Mouse (Mus musculus) stomach, postnatal 0 days (tissue): ENCODE measurements around the gene Sipa1l2. TPM values are rescaled to one million over a fixed set of nuclear protein-coding genes. Genes with fewer than 3 reads are reported as not detected.
A peak's percentile ranks its signal among the peaks of the same experiment; 100 is the strongest.

Source experiments
- ATAC-seq: fragments of 200-750 bp; cut with Nextera tagmentation; 2 replicates; pipeline ENCODE4 v1.8.0; 2017; ENCODE audit not compliant: low FRiP score, low TSS enrichment
- DNase-seq: peaks from one replicate; pipeline ENCODE4 v3.0.0-alpha.2; 2016; ENCODE audit warnings: low spot score
- H3K27ac ChIP-seq: fragments of 300-500 bp; sonication (generic); replicated peaks from 2 replicates; pipeline ENCODE4 v1.5.1; 2014; ENCODE audit warnings: mild to moderate bottlenecking, control low read depth
- H3K27me3 ChIP-seq: fragments of 300-500 bp; sonication (generic); 2 replicates; pipeline ENCODE4 v1.6.1; 2014; ENCODE audit warnings: low read length; ENCODE audit not compliant: control insufficient read depth, insufficient read depth
- H3K36me3 ChIP-seq: fragments of 300-500 bp; sonication (generic); 2 replicates; pipeline ENCODE4 v1.6.1; 2014; ENCODE audit warnings: low read length, mixed read lengths; ENCODE audit not compliant: control insufficient read depth, insufficient read depth
- H3K4me1 ChIP-seq: fragments of 300-500 bp; sonication (generic); replicated peaks from 2 replicates; pipeline ENCODE4 v1.6.1; 2014; ENCODE audit warnings: antibody characterized with exemption; ENCODE audit not compliant: control insufficient read depth, insufficient read depth
- H3K4me2 ChIP-seq: fragments of 300-500 bp; sonication (generic); replicated peaks from 2 replicates; pipeline ENCODE4 v1.6.1; 2014; ENCODE audit warnings: low read depth, mild to moderate bottlenecking, control low read depth, moderate library complexity
- H3K4me3 ChIP-seq: fragments of 300-500 bp; sonication (generic); 2 replicates; pipeline ENCODE4 v1.5.1; 2014; ENCODE audit warnings: low read depth, low read length, control low read depth
- H3K9ac ChIP-seq: fragments of 300-500 bp; sonication (generic); 2 replicates; pipeline ENCODE4 v1.6.1; 2014; ENCODE audit warnings: mild to moderate bottlenecking, low read length, control low read depth, mixed read lengths
- H3K9me3 ChIP-seq: fragments of 300-500 bp; sonication (generic); 2 replicates; pipeline ENCODE4 v1.6.1; 2016; ENCODE audit warnings: low read length; ENCODE audit not compliant: control insufficient read depth
- CTCF ChIP-seq: IDR thresholded peaks from 2 replicates; pipeline ENCODE4 v1.5.1; 2016; ENCODE audit warnings: antibody characterized with exemption, low read depth, mild to moderate bottlenecking, moderate library complexity
- EP300 ChIP-seq: optimal IDR thresholded peaks from 2 replicates; pipeline ENCODE3; 2016; ENCODE audit warnings: antibody characterized with exemption
- WGBS: fragments of 180-500 bp; shearing (Covaris S2); extraction: QIAGEN DNeasy Blood & Tissue Kit; methylation state at CpG from one replicate; pipeline ENCODE4 v1.1.7; 2014; 5-methylcytosine and 5-hydroxymethylcytosine counted together
- polyA plus RNA-seq: library from polyadenylated mRNA; unstranded; fragments of >200 nt; fragmentation: Nextera tagmentation; extraction: Ambion mirVana; gene quantifications from 2 replicates; pipeline ENCODE4 v1.2.1, GENCODE M21; 2015

Sipa1l2 gene
- polyA plus RNA-seq, 1 experiment from 2014 or later: 3.1 TPM

DNA sequence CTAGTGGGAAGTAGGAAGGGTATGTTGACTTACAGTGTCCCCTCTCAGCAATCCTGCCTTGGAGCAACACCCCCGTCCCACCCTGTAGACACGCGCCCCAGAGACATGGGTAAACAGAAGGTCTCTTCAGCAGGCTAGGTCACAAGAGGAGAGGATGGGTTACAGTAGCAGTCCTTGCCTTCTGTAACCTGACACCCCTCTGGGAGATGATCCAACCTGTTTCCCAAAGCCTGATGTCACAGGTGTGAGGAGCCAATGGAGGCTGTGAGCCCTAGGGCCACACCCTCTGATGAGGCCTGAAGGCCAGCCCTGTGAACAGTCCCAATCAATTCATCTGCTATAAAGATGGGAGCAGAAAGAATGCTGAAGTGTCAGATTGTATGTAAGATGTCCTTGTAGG, 138.3 kb downstream of the Sipa1l2 start:
- Histone ChIP-seq H3K4me1 (no peaks in the 10 kb centered on the region), H3K9me3 (no peaks in the 10 kb centered on the region), H3K4me2 (no peak overlapping the region), H3K27me3 (no peaks in the 10 kb centered on the region), H3K27ac (no peak overlapping the region), H3K36me3 (peaks cover 3% of the 10 kb centered on the region), H3K4me3 (no peak overlapping the region), H3K9ac (no peak overlapping the region)
- ATAC-seq (peak; percentile 43; the same call in 1 of the 2 replicates), DNase-seq (no peak)
- 40% methylated on average over 3 of the region's 3 CpGs for WGBS
- no peak for TF ChIP-seq CTCF
- TF ChIP-seq EP300: no peak

DNA sequence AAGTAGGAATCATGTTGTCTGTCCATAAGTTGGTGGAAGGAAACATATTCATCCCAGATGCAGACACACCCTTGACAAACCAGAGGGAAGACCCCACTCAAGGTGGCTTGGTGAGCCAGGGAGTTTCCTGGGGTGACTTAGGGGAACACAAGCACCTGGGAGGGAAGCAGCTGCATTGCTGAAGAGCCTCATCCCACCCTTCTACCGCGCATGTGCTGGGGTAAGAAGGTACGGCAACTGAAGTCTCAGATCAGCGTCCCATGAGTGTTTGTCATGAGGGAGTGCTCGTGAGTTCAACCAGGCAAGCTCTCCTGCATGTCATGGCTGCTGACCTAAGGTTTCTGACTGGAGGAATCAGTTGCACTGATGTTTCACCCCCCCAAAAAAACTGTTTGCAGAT, 138.8 kb downstream of the Sipa1l2 start:
- 91% methylated on average over 5 of the region's 5 CpGs for WGBS
- Histone ChIP-seq H3K9ac (no peak overlapping the region), H3K4me1 (no peaks in the 10 kb centered on the region), H3K36me3 (peaks cover 3% of the 10 kb centered on the region), H3K27me3 (no peaks in the 10 kb centered on the region), H3K4me3 (no peak overlapping the region), H3K9me3 (no peaks in the 10 kb centered on the region), H3K27ac (no peak overlapping the region), H3K4me2 (no peak overlapping the region)
- ATAC-seq (no peak), DNase-seq (no peak)
- TF ChIP-seq EP300: no peak
- TF ChIP-seq CTCF: no peak

DNA sequence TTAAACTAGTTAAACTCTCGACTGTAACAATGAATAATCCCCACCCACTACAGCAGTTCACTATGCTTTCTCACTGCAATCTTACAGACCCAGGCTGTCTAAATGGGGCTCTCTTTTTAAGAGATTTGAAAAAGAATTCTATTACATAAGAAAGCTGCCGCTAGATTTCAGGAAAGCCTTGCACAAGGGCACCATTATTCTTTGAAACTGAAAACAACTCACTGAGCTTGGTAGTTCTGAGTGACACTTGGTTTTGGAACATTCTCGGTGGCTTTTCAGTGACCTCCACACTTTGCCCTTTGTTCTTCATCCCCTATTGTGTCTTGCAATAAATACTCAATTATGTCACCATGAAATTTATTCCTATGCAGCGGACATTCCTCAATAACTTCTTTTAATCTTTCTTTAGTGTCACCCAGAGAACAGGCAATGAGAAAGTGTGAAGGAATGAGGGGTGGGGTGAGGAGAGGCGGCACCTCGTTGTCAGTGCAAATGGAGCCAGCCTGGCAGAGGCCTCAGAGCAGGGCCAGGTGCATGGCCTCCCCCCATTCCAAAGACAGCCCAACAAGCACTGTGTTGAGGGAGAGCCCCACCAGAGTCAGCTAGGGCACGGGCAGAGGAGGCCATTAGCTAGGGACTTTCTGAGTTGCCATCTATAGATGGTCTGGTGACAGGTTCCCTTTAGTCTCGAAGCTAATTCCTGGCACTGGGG, 140.5 kb downstream of the Sipa1l2 start:
- ATAC-seq (no peak), DNase-seq (no peak)
- Histone ChIP-seq H3K4me2 (no peak overlapping the region), H3K36me3 (peaks cover 3% of the 10 kb centered on the region; the same call in 1 of the 2 replicates), H3K9ac (no peak overlapping the region), H3K4me1 (no peaks in the 10 kb centered on the region), H3K27me3 (no peaks in the 10 kb centered on the region), H3K4me3 (no peak overlapping the region), H3K9me3 (no peaks in the 10 kb centered on the region), H3K27ac (no peak overlapping the region)
- no peak for TF ChIP-seq EP300
- TF ChIP-seq CTCF: no peak
- 68% methylated on average over 8 of the region's 8 CpGs for WGBS

DNA sequence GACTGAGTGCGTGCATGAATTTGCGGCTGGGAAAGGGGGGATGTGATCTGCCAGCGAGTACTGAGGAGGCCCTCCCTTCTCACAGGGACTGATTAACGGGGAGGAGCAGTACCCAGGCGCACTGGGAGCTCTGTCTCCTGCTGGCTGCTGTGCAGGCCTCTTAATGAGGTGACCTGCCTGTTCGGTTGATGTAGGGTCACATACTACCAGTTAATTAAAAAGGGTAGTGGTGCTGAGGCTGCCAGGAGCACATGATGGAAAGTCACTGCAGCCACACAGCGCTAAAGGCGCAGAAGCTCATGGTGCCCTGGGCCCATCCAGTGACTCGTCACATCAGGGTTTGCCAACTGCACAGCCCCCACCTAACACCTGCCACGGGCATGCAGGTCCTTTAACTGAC, 145.7 kb downstream of the Sipa1l2 start:
- Histone ChIP-seq H3K9ac (no peak overlapping the region), H3K27me3 (no peaks in the 10 kb centered on the region), H3K36me3 (peaks cover 7% of the 10 kb centered on the region; the same call in 1 of the 2 replicates), H3K9me3 (no peaks in the 10 kb centered on the region), H3K4me1 (no peaks in the 10 kb centered on the region), H3K4me2 (no peak overlapping the region), H3K27ac (no peak overlapping the region), H3K4me3 (no peak overlapping the region)
- no peak for DNase-seq
- TF ChIP-seq CTCF: no peak
- TF ChIP-seq EP300: no peak
- ATAC-seq: no peak
- WGBS: 61% methylated on average over 10 of the region's 10 CpGs

GRCm38 (mm10) chr8:125419202-125419830, 150.3 kb downstream of the Sipa1l2 start:
- DNase-seq (no peak), ATAC-seq (no peak)
- Histone ChIP-seq H3K9ac (no peak overlapping the region), H3K36me3 (peaks cover 9% of the 10 kb centered on the region; the same call in 1 of the 2 replicates), H3K4me1 (no peaks in the 10 kb centered on the region), H3K4me2 (no peak overlapping the region), H3K27ac (no peak overlapping the region), H3K9me3 (no peaks in the 10 kb centered on the region), H3K27me3 (no peaks in the 10 kb centered on the region), H3K4me3 (no peak overlapping the region)
- WGBS: 87% methylated on average over 14 of the region's 14 CpGs
- TF ChIP-seq CTCF (no peak), EP300 (no peak)

DNA sequence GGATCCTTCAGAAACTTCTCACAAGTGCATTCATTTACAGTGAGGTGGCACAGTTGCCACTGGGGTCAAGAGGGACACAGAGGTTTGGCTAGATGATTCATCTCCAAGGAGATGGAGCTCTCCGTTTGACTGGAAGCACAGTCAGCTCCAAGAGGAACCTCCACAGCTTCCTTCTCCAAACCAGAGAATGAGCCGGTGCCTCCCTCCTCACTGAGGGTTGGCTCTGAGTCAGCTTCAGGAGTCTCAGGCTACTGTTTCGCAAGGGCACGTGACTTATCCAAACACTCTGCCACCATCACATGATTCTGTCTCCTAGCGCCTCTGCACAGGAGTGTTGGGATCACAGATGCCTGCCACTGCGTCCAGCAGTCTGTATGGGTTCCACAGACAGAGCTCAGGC, 153.5 kb downstream of the Sipa1l2 start:
- 55% methylated on average over 6 of the region's 6 CpGs for WGBS
- Histone ChIP-seq H3K4me2 (no peak overlapping the region), H3K4me3 (no peak overlapping the region), H3K36me3 (0 out of 2 replicates have a peak, but pooled peaks cover 2% of the 10 kb centered on the region), H3K4me1 (no peaks in the 10 kb centered on the region), H3K9ac (no peak overlapping the region), H3K9me3 (no peaks in the 10 kb centered on the region), H3K27ac (no peak overlapping the region), H3K27me3 (no peaks in the 10 kb centered on the region)
- no peak for TF ChIP-seq EP300
- TF ChIP-seq CTCF: no peak
- DNase-seq: peak; percentile 42
- peak; percentile 74 for ATAC-seq
